Mouse (Mus musculus) stomach, postnatal 0 days (tissue): ENCODE data around the gene Cemip.

Experiments used
- CTCF ChIP-seq: IDR thresholded peaks from 2 replicates; pipeline ENCODE4 v1.5.1; 2016; ENCODE audit warnings: antibody characterized with exemption, low read depth, mild to moderate bottlenecking, moderate library complexity
- EP300 ChIP-seq: optimal IDR thresholded peaks from 2 replicates; pipeline ENCODE3; 2016; ENCODE audit warnings: antibody characterized with exemption

DNA sequence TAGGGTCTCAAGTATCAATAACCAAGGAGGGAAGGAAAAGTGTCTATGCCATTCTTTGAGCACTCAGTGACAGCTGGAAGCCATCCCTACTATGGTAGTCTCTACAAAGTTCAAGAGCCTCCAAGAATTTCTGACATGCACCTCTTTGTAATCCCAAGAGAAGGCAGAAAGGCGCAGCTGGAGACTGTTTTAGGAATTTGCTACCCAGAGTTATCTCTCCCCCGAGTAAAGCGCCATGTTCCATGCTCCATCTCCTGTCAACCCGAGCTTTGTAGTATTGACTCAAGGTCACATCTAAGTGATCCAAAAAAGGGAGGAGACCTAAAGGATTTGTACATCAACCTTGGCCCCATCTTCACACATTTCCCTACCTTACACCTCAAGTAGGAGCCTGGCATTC lies 40.8 kb downstream of the Cemip start:
- no peak for TF ChIP-seq CTCF
- no peak for TF ChIP-seq EP300
